Mouse (Mus musculus): ENCODE results near the gene Pcdh15. TPM values are rescaled to one million over a fixed set of nuclear protein-coding genes. Genes with fewer than 3 reads are reported as not detected.

Gene Pcdh15
- polyA plus RNA-seq, 1 experiment from 2014 or later: 0.11 TPM

DNA sequence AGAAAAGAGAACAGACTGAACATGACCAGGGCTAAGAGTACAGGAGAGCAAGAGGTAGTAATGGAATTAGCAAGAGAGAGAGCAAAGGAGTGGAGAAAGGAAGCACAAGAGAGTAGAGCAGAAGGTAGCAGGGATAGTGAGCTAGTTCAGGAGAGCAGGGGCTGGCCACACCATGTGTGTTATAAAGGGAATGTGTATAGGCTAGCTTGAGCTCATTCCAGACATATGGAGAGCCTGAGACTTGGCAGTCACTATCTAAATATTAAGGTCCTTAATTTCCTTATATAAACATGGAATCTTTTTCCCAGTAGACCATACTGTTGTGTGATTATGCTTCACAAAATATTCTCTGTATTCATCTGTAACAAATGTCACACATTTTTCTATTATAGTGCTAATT, 1159.5 kb downstream of the Pcdh15 start:
- Histone ChIP-seq H3K4me2 (no peak overlapping the region), H3K27me3 (ENCODE audit: control insufficient read depth, insufficient read depth, low read length) (no peaks in the 10 kb centered on the region), H3K4me3 (ENCODE audit: low read depth, low read length) (no peak overlapping the region), H3K36me3 (ENCODE audit: control insufficient read depth, insufficient read depth, low read length) (no peaks in the 10 kb centered on the region), H3K4me1 (ENCODE audit: control insufficient read depth, insufficient read depth, low read length) (no peaks in the 10 kb centered on the region), H3K9ac (ENCODE audit: low read depth, low read length) (no peak overlapping the region), H3K9me3 (replicated peaks; ENCODE audit: control insufficient read depth, low read length) (no peaks in the 10 kb centered on the region), H3K27ac (ENCODE audit: low read depth, low read length) (no peak overlapping the region)
- no peak for ATAC-seq (replicated peaks; ENCODE audit: insufficient number of reproducible peaks, low FRiP score, low TSS enrichment)

DNA sequence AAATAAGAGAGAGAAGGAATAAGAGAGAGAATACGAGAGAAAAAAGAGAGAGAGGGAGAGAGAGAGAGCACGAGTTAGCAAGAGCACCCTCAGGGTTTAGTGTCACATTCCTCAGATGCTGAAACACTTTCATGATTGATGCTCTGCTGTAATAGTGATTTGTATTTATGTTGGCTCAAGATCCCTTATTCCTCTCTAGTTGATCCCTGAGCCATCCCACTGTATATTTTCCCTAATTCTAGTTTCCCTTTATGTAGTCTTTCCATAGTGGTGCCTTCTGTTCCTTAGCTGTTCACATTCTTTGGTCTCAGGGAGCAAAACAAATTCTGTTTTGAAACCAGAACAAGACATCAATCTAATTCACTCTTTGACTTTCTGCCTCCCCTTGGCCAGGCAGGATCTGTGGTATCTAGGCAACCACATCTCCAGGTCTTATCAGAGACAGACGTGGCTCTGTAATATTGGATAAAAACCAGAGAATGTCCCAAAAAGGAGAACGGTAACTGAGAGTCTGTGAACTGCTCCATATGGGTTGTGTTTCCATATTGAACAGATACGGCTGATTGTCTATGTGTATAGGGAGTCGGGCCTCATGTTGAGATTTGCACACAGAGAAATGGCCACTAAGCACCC, 1170.6 kb downstream of the Pcdh15 start:
- H3K9ac ChIP-seq (ENCODE audit: low read depth, low read length): no peak overlapping the region
- H3K36me3 ChIP-seq (ENCODE audit: control insufficient read depth, insufficient read depth, low read length): no peaks in the 10 kb centered on the region
- no peaks in the 10 kb centered on the region for H3K27me3 ChIP-seq (ENCODE audit: control insufficient read depth, insufficient read depth, low read length)
- ATAC-seq (replicated peaks; ENCODE audit: insufficient number of reproducible peaks, low FRiP score, low TSS enrichment): no peak
- 62% methylated on average over 6 of the region's 6 CpGs for WGBS (ENCODE audit: insufficient replicate concordance)
- H3K4me2 ChIP-seq: no peak overlapping the region
- H3K27ac ChIP-seq (ENCODE audit: low read depth, low read length): no peak overlapping the region
- no peaks in the 10 kb centered on the region for H3K4me1 ChIP-seq (ENCODE audit: control insufficient read depth, insufficient read depth, low read length)
- H3K9me3 ChIP-seq (replicated peaks; ENCODE audit: control insufficient read depth, low read length): 0 out of 2 replicates have a peak, but pooled peaks cover 2% of the 10 kb centered on the region
- H3K4me3 ChIP-seq (ENCODE audit: low read depth, low read length): no peak overlapping the region

DNA sequence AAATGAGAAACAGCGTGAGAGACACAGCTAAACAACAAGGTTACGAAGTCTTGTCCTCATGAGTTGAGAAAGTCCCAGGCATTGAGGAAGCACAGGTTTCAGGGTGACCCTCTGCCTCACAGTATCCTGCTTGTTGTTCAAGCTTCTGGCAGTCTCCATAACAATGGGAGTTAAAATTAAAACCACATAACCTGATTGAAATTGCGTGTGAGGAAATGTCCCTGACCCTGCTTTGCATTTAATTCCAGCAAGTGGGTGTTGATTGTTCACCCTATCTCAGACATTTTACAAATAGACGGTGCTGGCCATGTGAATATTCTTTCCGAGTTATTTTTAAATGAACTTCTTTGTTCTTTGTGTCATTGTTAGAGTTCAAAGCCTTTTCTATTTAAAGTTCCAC, 1171.8 kb downstream of the Pcdh15 start:
- Histone ChIP-seq H3K4me2 (no peak overlapping the region), H3K27me3 (ENCODE audit: control insufficient read depth, insufficient read depth, low read length) (no peaks in the 10 kb centered on the region), H3K27ac (ENCODE audit: low read depth, low read length) (no peak overlapping the region), H3K9ac (ENCODE audit: low read depth, low read length) (no peak overlapping the region), H3K4me3 (ENCODE audit: low read depth, low read length) (no peak overlapping the region), H3K36me3 (ENCODE audit: control insufficient read depth, insufficient read depth, low read length) (no peaks in the 10 kb centered on the region), H3K9me3 (replicated peaks; ENCODE audit: control insufficient read depth, low read length) (0 out of 2 replicates have a peak, but pooled peaks cover 2% of the 10 kb centered on the region), H3K4me1 (ENCODE audit: control insufficient read depth, insufficient read depth, low read length) (no peaks in the 10 kb centered on the region)
- no peak for ATAC-seq (replicated peaks; ENCODE audit: insufficient number of reproducible peaks, low FRiP score, low TSS enrichment)
- 62% methylated on average over 5 of the region's 5 CpGs for WGBS (ENCODE audit: insufficient replicate concordance)

DNA sequence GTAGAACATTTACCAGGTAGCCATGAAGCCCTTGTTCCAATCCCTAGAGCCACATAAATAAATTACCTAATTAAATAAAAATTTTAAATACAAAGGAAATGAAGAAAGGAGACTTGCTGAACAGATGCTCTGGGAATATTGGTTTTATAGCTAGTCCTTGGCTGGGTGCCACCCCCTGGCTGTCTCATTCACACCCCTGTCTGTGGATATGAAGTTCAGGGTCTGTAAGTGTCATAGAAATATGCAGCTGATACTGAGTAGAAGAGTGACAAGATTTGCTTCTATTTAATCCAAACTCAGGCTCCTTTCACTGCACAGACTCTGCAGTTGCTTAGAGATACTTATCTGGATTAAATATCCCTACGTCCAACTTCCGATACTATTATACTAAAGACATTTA, 1205.0 kb downstream of the Pcdh15 start:
- Histone ChIP-seq H3K4me2 (no peak overlapping the region), H3K27ac (ENCODE audit: low read depth, low read length) (no peak overlapping the region), H3K4me1 (ENCODE audit: control insufficient read depth, insufficient read depth, low read length) (no peaks in the 10 kb centered on the region), H3K9me3 (replicated peaks; ENCODE audit: control insufficient read depth, low read length) (no peaks in the 10 kb centered on the region), H3K4me3 (ENCODE audit: low read depth, low read length) (no peak overlapping the region), H3K27me3 (ENCODE audit: control insufficient read depth, insufficient read depth, low read length) (no peaks in the 10 kb centered on the region), H3K9ac (ENCODE audit: low read depth, low read length) (no peak overlapping the region), H3K36me3 (ENCODE audit: control insufficient read depth, insufficient read depth, low read length) (no peaks in the 10 kb centered on the region)
- 83% methylated on average over 2 of the region's 2 CpGs for WGBS (ENCODE audit: insufficient replicate concordance)
- no peak for ATAC-seq (replicated peaks; ENCODE audit: insufficient number of reproducible peaks, low FRiP score, low TSS enrichment)

DNA sequence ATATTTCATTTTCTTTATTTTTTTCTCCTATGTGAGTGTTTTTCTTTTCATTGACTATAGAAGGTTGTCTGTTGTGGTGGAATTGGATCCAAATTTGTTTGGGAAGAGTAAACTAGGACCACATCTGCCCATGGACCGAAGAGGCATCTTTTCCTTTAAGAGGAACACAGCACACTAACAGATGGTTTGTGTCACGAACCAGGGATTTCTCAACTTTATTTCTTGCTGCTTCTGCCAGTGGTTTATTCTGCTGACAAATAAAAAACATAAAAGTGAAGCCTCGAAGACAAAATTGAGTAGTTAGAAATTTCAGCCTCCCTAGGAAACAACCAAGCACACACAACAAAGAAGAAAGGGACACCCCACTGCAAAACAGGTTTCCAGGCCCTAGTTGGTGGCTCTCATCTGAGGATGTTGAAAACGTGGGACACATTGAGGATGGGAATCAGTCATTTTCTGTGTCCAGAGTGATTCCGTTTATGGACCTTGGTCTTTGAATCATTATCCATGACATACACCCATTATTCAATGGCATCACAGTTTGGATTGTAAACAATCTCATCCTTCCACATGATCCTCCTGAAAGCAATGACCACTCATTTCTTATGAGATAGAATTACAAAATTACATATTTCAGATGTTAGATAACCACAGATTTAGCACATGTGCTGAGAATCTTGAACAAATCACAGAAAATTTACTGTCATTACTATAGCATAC, 1206.5 kb downstream of the Pcdh15 start:
- Histone ChIP-seq H3K9me3 (replicated peaks; ENCODE audit: control insufficient read depth, low read length) (no peaks in the 10 kb centered on the region), H3K4me2 (no peak overlapping the region), H3K27me3 (ENCODE audit: control insufficient read depth, insufficient read depth, low read length) (no peaks in the 10 kb centered on the region), H3K27ac (ENCODE audit: low read depth, low read length) (no peak overlapping the region), H3K4me1 (ENCODE audit: control insufficient read depth, insufficient read depth, low read length) (no peaks in the 10 kb centered on the region), H3K36me3 (ENCODE audit: control insufficient read depth, insufficient read depth, low read length) (no peaks in the 10 kb centered on the region), H3K4me3 (ENCODE audit: low read depth, low read length) (no peak overlapping the region), H3K9ac (ENCODE audit: low read depth, low read length) (no peak overlapping the region)
- 64% methylated on average over 5 of the region's 5 CpGs for WGBS (ENCODE audit: insufficient replicate concordance)
- ATAC-seq (replicated peaks; ENCODE audit: insufficient number of reproducible peaks, low FRiP score, low TSS enrichment): no peak

DNA sequence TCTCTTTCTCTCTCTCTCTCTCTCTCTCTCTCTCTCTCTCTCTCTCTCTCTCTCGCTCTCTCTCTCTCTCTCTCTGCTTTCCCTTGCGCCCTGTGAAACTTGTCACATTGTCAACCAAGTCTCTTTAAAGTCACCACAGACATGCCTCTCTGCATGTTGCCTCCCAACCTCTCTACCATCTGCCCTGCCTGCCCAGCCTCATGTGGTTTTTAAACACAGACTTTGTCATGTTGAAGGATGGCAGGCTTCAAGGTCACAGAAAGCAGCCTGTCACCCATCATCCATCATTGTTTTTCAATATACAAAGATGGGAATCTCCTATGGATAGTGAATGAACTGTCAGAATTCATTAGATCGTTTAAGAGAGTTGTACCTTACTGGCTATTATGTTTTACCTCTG, 1207.9 kb downstream of the Pcdh15 start:
- Histone ChIP-seq H3K27me3 (ENCODE audit: control insufficient read depth, insufficient read depth, low read length) (no peaks in the 10 kb centered on the region), H3K4me3 (ENCODE audit: low read depth, low read length) (no peak overlapping the region), H3K27ac (ENCODE audit: low read depth, low read length) (no peak overlapping the region), H3K4me1 (ENCODE audit: control insufficient read depth, insufficient read depth, low read length) (no peaks in the 10 kb centered on the region), H3K9me3 (replicated peaks; ENCODE audit: control insufficient read depth, low read length) (no peaks in the 10 kb centered on the region), H3K9ac (ENCODE audit: low read depth, low read length) (no peak overlapping the region), H3K4me2 (no peak overlapping the region), H3K36me3 (ENCODE audit: control insufficient read depth, insufficient read depth, low read length) (no peaks in the 10 kb centered on the region)
- no peak for ATAC-seq (replicated peaks; ENCODE audit: insufficient number of reproducible peaks, low FRiP score, low TSS enrichment)
- WGBS (ENCODE audit: insufficient replicate concordance): 84% methylated on average over 3 of the region's 3 CpGs

DNA sequence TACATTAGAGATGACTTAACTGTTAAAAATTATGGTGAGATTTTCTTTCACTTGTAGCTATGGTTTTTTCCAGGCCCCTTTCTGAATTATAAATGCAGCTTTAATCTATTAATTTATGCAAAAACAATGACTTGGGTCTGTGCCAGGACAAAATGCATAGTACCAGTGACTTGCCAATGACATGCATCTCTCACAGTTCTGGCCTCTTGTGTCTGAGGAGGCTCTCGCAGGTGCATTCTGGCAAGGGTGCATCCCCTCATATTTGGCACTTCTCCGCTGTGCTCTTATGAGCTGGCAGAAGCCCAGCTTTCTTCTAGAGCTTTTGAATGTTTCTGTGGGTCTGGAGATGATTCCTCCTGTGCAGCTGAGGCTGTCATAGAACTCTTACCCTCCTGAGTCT, 1216.9 kb downstream of the Pcdh15 start:
- H3K27ac ChIP-seq (ENCODE audit: low read depth, low read length): no peak overlapping the region
- no peak overlapping the region for H3K4me3 ChIP-seq (ENCODE audit: low read depth, low read length)
- H3K4me1 ChIP-seq (ENCODE audit: control insufficient read depth, insufficient read depth, low read length): no peaks in the 10 kb centered on the region
- H3K9me3 ChIP-seq (replicated peaks; ENCODE audit: control insufficient read depth, low read length): no peaks in the 10 kb centered on the region
- H3K27me3 ChIP-seq (ENCODE audit: control insufficient read depth, insufficient read depth, low read length): no peaks in the 10 kb centered on the region
- ATAC-seq (replicated peaks; ENCODE audit: insufficient number of reproducible peaks, low FRiP score, low TSS enrichment): no peak
- no peak overlapping the region for H3K9ac ChIP-seq (ENCODE audit: low read depth, low read length)
- H3K4me2 ChIP-seq: no peak overlapping the region
- WGBS (ENCODE audit: insufficient replicate concordance): 100% methylated on average over 2 of the region's 2 CpGs
- H3K36me3 ChIP-seq (ENCODE audit: control insufficient read depth, insufficient read depth, low read length): no peaks in the 10 kb centered on the region

DNA sequence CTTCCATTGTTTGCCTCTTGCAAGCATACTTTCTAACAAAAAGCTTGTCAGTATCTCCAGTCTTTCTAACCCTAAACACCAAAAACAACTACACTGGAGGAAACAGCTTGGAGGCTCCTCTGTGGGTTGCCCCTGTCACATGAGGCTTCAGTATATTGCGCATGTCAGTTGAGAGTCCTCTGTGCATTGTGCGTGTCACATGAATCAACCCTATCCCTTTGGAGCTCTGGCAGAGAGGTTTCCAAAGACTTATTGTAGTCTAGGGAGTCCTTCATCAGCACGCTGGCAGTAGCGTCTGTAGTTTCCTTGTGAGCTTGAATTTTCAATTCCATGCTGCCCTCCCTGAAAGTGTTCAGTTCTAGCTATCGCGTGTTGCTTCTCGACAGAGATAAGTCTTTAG, 1236.3 kb downstream of the Pcdh15 start:
- Histone ChIP-seq H3K36me3 (ENCODE audit: control insufficient read depth, insufficient read depth, low read length) (no peaks in the 10 kb centered on the region), H3K4me1 (ENCODE audit: control insufficient read depth, insufficient read depth, low read length) (no peaks in the 10 kb centered on the region), H3K9ac (ENCODE audit: low read depth, low read length) (no peak overlapping the region), H3K27ac (ENCODE audit: low read depth, low read length) (no peak overlapping the region), H3K4me3 (ENCODE audit: low read depth, low read length) (no peak overlapping the region), H3K4me2 (no peak overlapping the region), H3K27me3 (ENCODE audit: control insufficient read depth, insufficient read depth, low read length) (no peaks in the 10 kb centered on the region), H3K9me3 (replicated peaks; ENCODE audit: control insufficient read depth, low read length) (no peaks in the 10 kb centered on the region)
- no peak for ATAC-seq (replicated peaks; ENCODE audit: insufficient number of reproducible peaks, low FRiP score, low TSS enrichment)
- 86% methylated on average over 7 of the region's 7 CpGs for WGBS (ENCODE audit: insufficient replicate concordance)
